Mouse (Mus musculus) liver, embryonic 14.5 days (tissue): Measurements from ENCODE around the gene Foxi2.

Experiments used
- CTCF ChIP-seq: IDR thresholded peaks from 2 replicates; pipeline ENCODE4 v1.5.1; 2016; ENCODE audit warnings: antibody characterized with exemption, low read depth, control low read depth
- EP300 ChIP-seq: IDR thresholded peaks from 2 replicates; pipeline ENCODE4 v1.6.1; 2016; ENCODE audit warnings: antibody characterized with exemption, low read depth

- TF ChIP-seq EP300 = no peak
- no peak for TF ChIP-seq CTCF
Observed at GRCm38 (mm10) chr7:135376048-135376447, 34.1 kb upstream of the Foxi2 start.
